Mouse (Mus musculus) G1E (cell line): ENCODE data around the gene Lmna. TPM values are rescaled to one million over a fixed set of nuclear protein-coding genes. Genes with fewer than 3 reads are reported as not detected.

Experiments
- ATAC-seq: 2 replicates; pipeline ENCODE4 v1.8.0; 2016; ENCODE audit warnings: mild to moderate bottlenecking; ENCODE audit not compliant: insufficient number of reproducible peaks, poor library complexity, low FRiP score, severe bottlenecking; ENCODE audit errors: extremely low read depth
- DNase-seq: peaks from one replicate; pipeline ENCODE4 v3.0.0; 2012; ENCODE audit warnings: low spot score
- H3K27me3 ChIP-seq: 2 replicates; pipeline ENCODE4 v1.6.1; 2012; ENCODE audit warnings: mild to moderate bottlenecking, low read length, inconsistent platforms; ENCODE audit not compliant: insufficient read depth
- H3K36me3 ChIP-seq: replicated peaks from 2 replicates; pipeline ENCODE3; 2012; ENCODE audit warnings: mild to moderate bottlenecking, inconsistent platforms
- H3K4me1 ChIP-seq: 2 replicates; pipeline ENCODE4 v1.6.1; 2012; ENCODE audit warnings: low read depth, low read length, inconsistent platforms, mixed read lengths; ENCODE audit not compliant: insufficient read depth
- H3K4me3 ChIP-seq: 2 replicates; pipeline ENCODE4 v1.5.1; 2012; ENCODE audit warnings: low read depth, mild to moderate bottlenecking, inconsistent platforms, low read length, moderate library complexity, mixed read lengths
- H3K9me3 ChIP-seq: replicated peaks from 2 replicates; pipeline ENCODE4 v1.6.1; 2012; ENCODE audit warnings: inconsistent platforms
- CTCF ChIP-seq: IDR thresholded peaks from 2 replicates; pipeline ENCODE4 v1.5.1; 2012; ENCODE audit warnings: low read depth, low read length, inconsistent platforms, mixed read lengths
- GATA1 ChIP-seq: IDR thresholded peaks from 2 replicates; pipeline ENCODE4 v1.6.1; 2012; ENCODE audit warnings: borderline replicate concordance, low read length, inconsistent platforms, mixed read lengths
- GATA2 ChIP-seq: IDR thresholded peaks from 2 replicates; pipeline ENCODE4 v1.6.1; 2012; ENCODE audit warnings: low read depth, low read length, inconsistent platforms, borderline replicate concordance
- POLR2AphosphoS5 ChIP-seq: IDR thresholded peaks from 2 replicates; pipeline ENCODE4 v1.6.1; 2012; ENCODE audit warnings: low read depth, low read length, inconsistent platforms; ENCODE audit not compliant: insufficient replicate concordance
- TAL1 ChIP-seq: conservative IDR thresholded peaks from 2 replicates; pipeline ENCODE4 v1.6.1; 2012; ENCODE audit warnings: low read depth, low read length, inconsistent platforms, mixed read lengths
- polyA plus RNA-seq: library from polyadenylated mRNA; stranded (reverse); fragments of >175 nt; gene quantifications from 2 replicates; pipeline ENCODE4 v1.2.3, GENCODE M21; 2012
- total RNA-seq, 2 experiments: library from RNA; stranded (forward) in 1 of 2; stranded (reverse) in 1 of 2; fragments of 200-1000 nt in 1 of 2; fragments of >200 nt in 1 of 2; fragmentation: Nextera tagmentation in 1 of 2; gene quantifications; 2 replicates each; pipeline ENCODE4 v1.2.3; 2014 to 2017

The Lmna gene
- total and polyA plus RNA-seq, 3 experiments: 72.1 to 336 (median 98.2) TPM

DNA sequence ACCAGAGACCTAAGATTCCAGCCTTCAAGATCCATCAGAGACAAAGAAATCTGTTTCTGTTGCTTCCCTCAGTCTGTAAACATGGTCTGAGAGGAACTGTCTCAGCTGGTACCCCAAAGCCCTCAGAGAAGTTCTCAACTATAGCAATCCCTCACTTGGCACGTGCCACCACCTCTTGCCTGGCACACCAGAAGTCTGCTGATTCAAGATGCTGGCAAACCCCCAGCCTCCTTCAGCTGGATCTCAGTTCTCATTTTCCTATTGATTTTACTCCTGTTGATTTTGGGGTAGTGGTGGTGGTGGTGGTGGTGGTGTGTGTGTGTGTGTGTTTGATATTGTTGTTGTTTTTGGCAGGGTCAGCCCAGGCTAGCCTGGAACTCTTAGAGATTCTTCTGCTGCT, 36.2 kb downstream of the Lmna start:
- Histone ChIP-seq H3K36me3 (no peaks in the 10 kb centered on the region), H3K9me3 (no peaks in the 10 kb centered on the region), H3K4me3 (no peak overlapping the region), H3K4me1 (peaks cover 14% of the 10 kb centered on the region), H3K27me3 (peaks cover 23% of the 10 kb centered on the region)
- ATAC-seq (no peak), DNase-seq (no peak)
- TF ChIP-seq GATA2 (no peak), GATA1 (no peak), POLR2AphosphoS5 (no peak), CTCF (no peak), TAL1 (no peak)

- no peaks in the 10 kb centered on the region for H3K9me3 ChIP-seq
- DNase-seq: no peak
- H3K27me3 ChIP-seq: peaks cover 23% of the 10 kb centered on the region
- H3K4me1 ChIP-seq: peaks cover 12% of the 10 kb centered on the region
- no peaks in the 10 kb centered on the region for H3K36me3 ChIP-seq
- TF ChIP-seq TAL1: no peak
- no peak for TF ChIP-seq GATA1
- ATAC-seq: no peak
- H3K4me3 ChIP-seq: no peak overlapping the region
Observed at GRCm38 (mm10) chr3:88473020-88473419, 36.7 kb downstream of the Lmna start.

DNA sequence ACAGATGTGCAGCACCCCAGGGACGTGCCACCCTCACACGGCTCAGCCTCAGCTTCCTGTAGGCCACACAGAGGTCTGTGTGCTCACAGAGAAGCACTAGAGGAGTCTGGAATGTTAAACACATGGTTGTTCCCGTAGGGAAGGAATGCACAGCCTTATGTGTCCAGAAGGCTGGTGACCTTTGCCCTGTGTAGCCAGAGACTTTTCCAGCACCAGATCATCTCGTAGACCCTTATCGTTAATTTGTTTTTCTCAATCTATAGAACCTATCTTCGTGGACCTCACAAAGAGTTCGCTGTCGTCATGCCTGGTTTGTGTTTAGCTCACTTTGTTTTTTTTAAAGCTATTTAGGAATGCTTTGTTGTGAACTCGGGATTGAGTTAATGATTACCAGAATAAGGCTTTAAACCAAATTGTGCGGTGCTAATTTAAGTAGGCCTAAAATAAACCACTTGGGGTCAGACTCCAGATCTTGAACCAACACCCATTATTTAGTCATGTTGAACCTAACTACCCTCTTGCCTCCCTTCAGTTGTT, 38.7 kb downstream of the Lmna start:
- DNase-seq (no peak), ATAC-seq (no peak)
- Histone ChIP-seq H3K4me3 (no peak overlapping the region), H3K4me1 (peaks cover 13% of the 10 kb centered on the region), H3K9me3 (no peaks in the 10 kb centered on the region), H3K27me3 (peaks cover 23% of the 10 kb centered on the region), H3K36me3 (no peaks in the 10 kb centered on the region)
- no peak for TF ChIP-seq GATA2
- TF ChIP-seq TAL1: no peak

GRCm38 (mm10) chr3:88469466-88469865, 40.3 kb downstream of the Lmna start:
- DNase-seq: no peak
- H3K27me3 ChIP-seq: peaks cover 19% of the 10 kb centered on the region
- H3K9me3 ChIP-seq: no peaks in the 10 kb centered on the region
- ATAC-seq: no peak
- H3K4me3 ChIP-seq: no peak overlapping the region
- no peaks in the 10 kb centered on the region for H3K36me3 ChIP-seq
- TF ChIP-seq POLR2AphosphoS5: no peak
- H3K4me1 ChIP-seq: peaks cover 15% of the 10 kb centered on the region

- ATAC-seq: peak; percentile 34; the same call in 1 of the 2 replicates
- TF ChIP-seq CTCF (peak; percentile 79), GATA1 (no peak)
- peaks cover 17% of the 10 kb centered on the region for H3K4me1 ChIP-seq
- H3K36me3 ChIP-seq: no peaks in the 10 kb centered on the region
- DNase-seq: peak; percentile 61
- no peaks in the 10 kb centered on the region for H3K9me3 ChIP-seq
- H3K4me3 ChIP-seq: no peak overlapping the region
- H3K27me3 ChIP-seq: peaks cover 10% of the 10 kb centered on the region
Observed at GRCm38 (mm10) chr3:88467116-88467824, 42.5 kb downstream of the Lmna start.

GRCm38 (mm10) chr3:88465127-88465526, 44.6 kb downstream of the Lmna start:
- DNase-seq: no peak
- Histone ChIP-seq H3K4me1 (peaks cover 29% of the 10 kb centered on the region), H3K4me3 (no peak overlapping the region), H3K36me3 (no peaks in the 10 kb centered on the region), H3K27me3 (peaks cover 24% of the 10 kb centered on the region), H3K9me3 (no peaks in the 10 kb centered on the region)
- TF ChIP-seq CTCF (no peak), GATA2 (no peak), TAL1 (no peak), GATA1 (no peak), POLR2AphosphoS5 (no peak)
- no peak for ATAC-seq

GRCm38 (mm10) chr3:88464425-88464824, 45.3 kb downstream of the Lmna start:
- Histone ChIP-seq H3K36me3 (no peaks in the 10 kb centered on the region), H3K4me3 (no peak overlapping the region), H3K27me3 (peaks cover 30% of the 10 kb centered on the region), H3K9me3 (no peaks in the 10 kb centered on the region), H3K4me1 (peaks cover 34% of the 10 kb centered on the region)
- ATAC-seq (no peak), DNase-seq (no peak)
- no peak for TF ChIP-seq CTCF
- TF ChIP-seq GATA2: no peak
- no peak for TF ChIP-seq POLR2AphosphoS5
